Mouse (Mus musculus) C2C12 (cell line): ENCODE measurements around the gene Osgin1. TPM values are rescaled to one million over a fixed set of nuclear protein-coding genes. Genes with fewer than 3 reads are reported as not detected.

ENCODE experiments used
- H3K27me3 ChIP-seq: one replicate; pipeline ENCODE4 v1.6.1; 2011; ENCODE audit not compliant: control insufficient read depth, insufficient read depth, insufficient read length
- H3K36me3 ChIP-seq: one replicate; pipeline ENCODE4 v1.6.1; 2011; ENCODE audit not compliant: control insufficient read depth, insufficient read depth
- H3K4me3 ChIP-seq: one replicate; pipeline ENCODE4 v1.5.1; 2011; ENCODE audit warnings: mild to moderate bottlenecking, control low read depth; ENCODE audit not compliant: poor library complexity, insufficient read depth, severe bottlenecking
- H3K79me2 ChIP-seq: one replicate; pipeline ENCODE4 v1.6.1; 2011; ENCODE audit not compliant: control insufficient read depth, insufficient read depth
- H3K79me3 ChIP-seq: one replicate; pipeline ENCODE4 v1.6.1; 2011; ENCODE audit warnings: low read depth, control low read depth
- H3ac ChIP-seq: one replicate; pipeline ENCODE3; 2011; ENCODE audit warnings: low read depth; ENCODE audit not compliant: control insufficient read depth, insufficient read length
- CEBPB ChIP-seq: IDR thresholded peaks from one replicate; pipeline ENCODE4 v1.6.1; 2011; ENCODE audit warnings: low read depth, mild to moderate bottlenecking, control low read depth, moderate library complexity
- CTCF ChIP-seq: IDR thresholded peaks from one replicate; pipeline ENCODE4 v1.5.1; 2011; ENCODE audit not compliant: control insufficient read depth, insufficient read depth, insufficient read length
- FOSL1 ChIP-seq: IDR thresholded peaks from one replicate; pipeline ENCODE4 v1.8.0; 2011; ENCODE audit warnings: mild to moderate bottlenecking, low read length; ENCODE audit not compliant: poor library complexity, insufficient read depth, severe bottlenecking
- MAX ChIP-seq: IDR thresholded peaks from one replicate; pipeline ENCODE4 v1.6.1; 2011; ENCODE audit warnings: mild to moderate bottlenecking, control low read depth
- MYOD1 ChIP-seq: IDR thresholded peaks from one replicate; pipeline ENCODE4 v1.6.1; 2011; ENCODE audit warnings: low read depth; ENCODE audit not compliant: control insufficient read depth, insufficient read length
- MYOG ChIP-seq: IDR thresholded peaks from one replicate; pipeline ENCODE4 v1.6.1; 2011; ENCODE audit not compliant: control insufficient read depth, insufficient read length; ENCODE audit errors: extremely low read depth
- USF1 ChIP-seq: IDR thresholded peaks from one replicate; pipeline ENCODE4 v1.6.1; 2011; ENCODE audit warnings: low read depth, mild to moderate bottlenecking, control low read depth, moderate library complexity
- polyA plus RNA-seq: library from polyadenylated mRNA; unstranded; fragments of >200 nt; fragmentation: generic; extraction: Trizol; gene quantifications from one replicate; pipeline ENCODE4 v1.2.1, GENCODE M21; 2012; ENCODE audit warnings: missing spikeins

Osgin1 gene
- polyA plus RNA-seq, 1 experiment, result 18.1 TPM

DNA sequence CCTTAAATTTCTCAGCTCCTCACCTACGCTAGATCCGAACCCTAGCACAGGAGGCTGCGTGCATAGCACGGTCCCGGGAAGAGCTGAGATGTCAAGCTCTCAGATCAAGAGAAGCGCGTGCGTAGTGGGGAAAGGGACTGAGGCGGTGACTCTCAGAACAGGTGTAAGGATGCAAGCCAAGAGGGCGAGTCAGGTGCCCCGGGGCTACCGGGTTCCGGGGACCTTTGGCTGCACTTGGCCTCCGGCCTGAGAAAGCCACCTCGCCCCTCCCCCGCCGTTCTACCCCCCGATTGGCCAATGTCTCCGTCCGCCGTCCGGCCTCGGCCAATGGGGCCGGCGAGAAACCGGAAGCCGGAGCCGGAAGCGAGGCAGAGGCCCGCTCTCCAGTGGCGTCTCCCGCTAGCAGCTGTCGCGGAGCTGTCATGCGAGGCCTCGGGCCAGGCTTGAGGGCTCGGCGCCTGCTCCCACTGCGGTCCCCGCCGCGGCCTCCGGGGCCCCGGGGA lies 39.3 kb upstream of the Osgin1 start, which contains the start of gene Mlycd:
Gene Mlycd (plus strand): TSS at position 355 of the 503 bp plus-strand sequence.
- no peaks in the 10 kb centered on the region for H3K79me3 ChIP-seq
- no peaks in the 10 kb centered on the region for H3K79me2 ChIP-seq
- no peak for TF ChIP-seq CTCF
- no peak for TF ChIP-seq CEBPB
- peak; percentile 54 for TF ChIP-seq MAX
- no peak for TF ChIP-seq MYOG
- TF ChIP-seq FOSL1, result no peak
- TF ChIP-seq USF1, result no peak
- peak; percentile 81 for TF ChIP-seq MYOD1
- no peaks in the 10 kb centered on the region for H3K36me3 ChIP-seq
- peak within 1 kb of the TSS; percentile 88 for H3ac ChIP-seq
- peak within 1 kb of the TSS; percentile 56 for H3K4me3 ChIP-seq
- H3K27me3 ChIP-seq, result no peaks in the 10 kb centered on the region

DNA sequence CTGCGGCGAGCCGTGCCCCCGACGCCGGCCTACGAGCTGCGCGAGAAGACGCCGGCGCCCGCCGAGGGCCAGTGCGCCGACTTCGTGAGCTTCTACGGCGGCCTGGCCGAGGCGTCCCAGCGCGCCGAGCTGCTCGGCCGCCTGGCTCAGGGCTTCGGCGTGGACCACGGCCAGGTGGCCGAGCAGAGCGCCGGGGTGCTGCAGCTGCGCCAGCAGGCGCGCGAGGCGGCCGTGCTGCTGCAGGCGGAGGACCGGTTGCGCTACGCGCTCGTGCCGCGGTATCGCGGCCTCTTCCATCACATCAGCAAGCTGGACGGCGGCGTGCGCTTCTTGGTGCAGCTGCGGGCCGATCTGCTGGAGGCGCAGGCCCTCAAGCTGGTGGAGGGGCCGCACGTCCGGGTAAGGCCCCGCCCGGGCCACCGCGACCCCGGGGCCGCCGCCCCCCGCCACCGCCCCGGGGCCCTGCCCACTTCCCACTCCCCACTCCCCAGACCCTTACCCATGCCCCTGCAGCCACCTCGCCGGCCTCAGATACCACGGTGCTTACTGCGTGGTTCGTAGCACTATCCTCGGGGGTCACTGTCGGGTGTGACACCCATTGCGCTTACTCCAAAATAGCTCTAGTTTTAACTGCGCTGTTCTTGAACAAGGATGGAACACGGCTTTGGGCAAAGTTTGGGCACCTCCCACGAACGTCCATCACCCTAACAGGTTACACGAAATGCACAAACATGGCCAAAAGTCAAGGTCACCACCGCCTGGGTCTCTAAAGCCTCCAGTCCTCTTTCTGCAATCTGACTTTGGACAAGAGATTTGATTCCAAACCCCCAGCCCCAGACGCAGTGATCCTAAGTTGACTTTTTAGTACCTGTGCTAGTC lies 38.6 kb upstream of the Osgin1 start:
- Histone ChIP-seq H3K79me2 (no peaks in the 10 kb centered on the region), H3K36me3 (no peaks in the 10 kb centered on the region), H3ac (peak overlapping the region; percentile 88), H3K4me3 (peak overlapping the region; percentile 56), H3K79me3 (no peaks in the 10 kb centered on the region), H3K27me3 (no peaks in the 10 kb centered on the region)
- TF ChIP-seq USF1 (no peak), MYOG (no peak), MAX (no peak), CEBPB (no peak), FOSL1 (no peak), MYOD1 (no peak), CTCF (no peak)

DNA sequence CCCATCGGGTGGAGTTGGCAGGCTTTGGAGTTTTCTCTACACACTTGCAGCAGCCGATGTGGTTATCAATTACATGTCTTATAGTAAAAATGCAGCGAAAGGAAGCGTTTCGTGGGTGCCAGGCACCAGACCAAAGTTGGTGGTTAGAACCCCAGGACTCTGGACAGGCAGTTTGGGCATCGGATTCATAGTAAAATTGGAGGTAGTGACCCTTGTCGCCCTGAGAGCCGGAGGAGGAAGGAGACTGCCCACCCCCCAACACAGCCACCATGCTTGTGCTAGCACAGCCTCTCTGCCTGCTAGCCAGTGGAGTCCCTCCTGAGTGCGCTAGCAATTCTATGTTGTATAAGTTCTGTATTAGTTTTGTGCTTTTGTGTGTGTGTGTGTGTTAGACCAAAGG lies 35.4 kb upstream of the Osgin1 start:
- Histone ChIP-seq H3K79me3 (no peaks in the 10 kb centered on the region), H3K27me3 (no peaks in the 10 kb centered on the region), H3K79me2 (no peaks in the 10 kb centered on the region), H3ac (no peak overlapping the region), H3K36me3 (no peaks in the 10 kb centered on the region), H3K4me3 (no peak overlapping the region)
- no peak for TF ChIP-seq FOSL1
- no peak for TF ChIP-seq MAX
- TF ChIP-seq MYOD1, result no peak
- no peak for TF ChIP-seq CEBPB
- TF ChIP-seq MYOG, result no peak
- TF ChIP-seq USF1, result no peak
- TF ChIP-seq CTCF, result no peak

DNA sequence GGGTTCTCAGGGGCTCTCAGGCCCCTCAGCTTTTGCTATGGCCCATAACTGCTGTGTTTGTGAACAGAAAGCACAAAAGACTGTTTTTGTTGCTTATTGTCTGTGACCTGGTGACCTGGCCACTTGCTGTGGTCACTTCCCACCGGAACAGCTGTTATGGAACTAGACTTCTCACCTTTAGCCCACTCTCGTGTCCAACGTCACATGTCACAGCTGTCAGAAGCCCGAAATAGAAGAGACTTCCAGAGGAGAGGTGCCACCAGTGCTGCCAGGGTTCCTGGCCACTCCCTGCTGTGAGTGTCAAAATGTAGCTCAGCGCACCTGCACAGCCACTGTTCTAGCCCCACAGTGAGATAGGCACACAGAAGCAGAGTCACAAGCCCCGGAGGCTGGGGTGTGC lies 34.7 kb upstream of the Osgin1 start:
- Histone ChIP-seq H3ac (no peak overlapping the region), H3K79me3 (no peaks in the 10 kb centered on the region), H3K4me3 (no peak overlapping the region), H3K36me3 (no peaks in the 10 kb centered on the region), H3K79me2 (no peaks in the 10 kb centered on the region), H3K27me3 (no peaks in the 10 kb centered on the region)
- TF ChIP-seq MYOD1 (no peak), MYOG (no peak), FOSL1 (no peak), CTCF (no peak), CEBPB (no peak), USF1 (no peak), MAX (no peak)

DNA sequence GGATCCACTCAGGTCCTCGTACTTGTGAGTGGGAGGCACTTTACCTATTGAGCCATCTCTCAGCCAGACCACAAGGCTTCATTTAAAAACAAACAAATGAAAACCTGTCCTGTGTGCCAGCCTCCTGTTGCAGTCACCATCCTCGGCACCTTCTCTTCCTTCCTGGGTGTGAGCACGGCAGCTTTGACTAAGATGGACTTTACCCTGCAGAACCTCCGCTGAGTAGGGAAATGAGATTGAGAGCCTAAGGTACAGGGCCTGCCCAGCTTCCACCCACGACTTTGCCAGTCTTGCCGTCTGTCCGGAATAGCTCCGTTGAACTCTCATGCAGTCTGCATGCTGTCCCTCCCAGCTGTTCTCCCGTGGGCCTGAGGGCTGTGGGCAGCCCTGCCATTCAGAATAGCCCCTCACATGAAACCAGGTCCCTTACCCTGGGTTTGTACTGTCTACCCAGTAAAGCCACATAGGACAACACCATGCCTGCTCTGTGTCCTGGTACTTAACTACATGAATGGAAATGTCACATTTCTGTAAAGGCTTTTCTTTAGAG lies 33.7 kb upstream of the Osgin1 start:
- H3K4me3 ChIP-seq, result no peak overlapping the region
- TF ChIP-seq MYOG (no peak), CEBPB (no peak), USF1 (no peak), MAX (no peak), MYOD1 (no peak), FOSL1 (no peak), CTCF (no peak)
- H3K27me3 ChIP-seq, result no peaks in the 10 kb centered on the region
- no peaks in the 10 kb centered on the region for H3K79me3 ChIP-seq
- no peaks in the 10 kb centered on the region for H3K79me2 ChIP-seq
- no peak overlapping the region for H3ac ChIP-seq
- no peaks in the 10 kb centered on the region for H3K36me3 ChIP-seq
